Mouse (Mus musculus) small intestine, adult 2 months (tissue): ENCODE results near the gene Cbarp. TPM values are rescaled to one million over a fixed set of nuclear protein-coding genes. Genes with fewer than 3 reads are reported as not detected.

Experiments used
- H3K27ac ChIP-seq: fragments of 200-500 bp; 2 replicates; pipeline ENCODE4 v1.5.1; 2012; ENCODE audit warnings: low read depth, low read length, control low read depth, inconsistent platforms; ENCODE audit not compliant: insufficient read depth
- H3K27me3 ChIP-seq: fragments of 200-500 bp; 2 replicates; pipeline ENCODE4 v1.6.1; 2012; ENCODE audit warnings: mild to moderate bottlenecking, moderate library complexity, low read length, inconsistent platforms; ENCODE audit not compliant: control insufficient read depth, insufficient read depth
- H3K36me3 ChIP-seq: fragments of 200-500 bp; 2 replicates; pipeline ENCODE4 v1.6.1; 2012; ENCODE audit warnings: mild to moderate bottlenecking, low read length, control low read depth, inconsistent platforms; ENCODE audit not compliant: control insufficient read depth, insufficient read depth
- H3K4me1 ChIP-seq: fragments of 200-500 bp; 2 replicates; pipeline ENCODE4 v1.6.1; 2012; ENCODE audit warnings: low read length, inconsistent platforms, mixed read lengths; ENCODE audit not compliant: control insufficient read depth, insufficient read depth, insufficient read length
- H3K4me3 ChIP-seq: fragments of 200-500 bp; 2 replicates; pipeline ENCODE4 v1.5.1; 2012; ENCODE audit warnings: low read depth, mild to moderate bottlenecking, control low read depth, inconsistent platforms, low read length, moderate library complexity
- CTCF ChIP-seq: fragments of 200-500 bp; IDR thresholded peaks from 2 replicates; pipeline ENCODE4 v1.5.1; 2012; ENCODE audit warnings: low read depth, mild to moderate bottlenecking, control low read depth, inconsistent platforms, low read length, moderate library complexity, mixed read lengths; ENCODE audit not compliant: insufficient replicate concordance, insufficient read length; ENCODE audit errors: extremely low read depth
- POLR2A ChIP-seq: fragments of 200-500 bp; IDR thresholded peaks from 2 replicates; pipeline ENCODE4 v1.6.1; 2012; ENCODE audit warnings: low read depth, mild to moderate bottlenecking, control low read depth, inconsistent platforms, low read length, moderate library complexity
- WGBS: fragments of 180-500 bp; shearing (Covaris S2); methylation state at CpG from one replicate; pipeline ENCODE4 v1.1.7; 2018; 5-methylcytosine and 5-hydroxymethylcytosine counted together
- polyA plus RNA-seq: library from polyadenylated mRNA; depleted of rRNA; stranded (reverse); fragments of >200 nt; gene quantifications from 2 replicates; pipeline ENCODE4 v1.2.3, GENCODE M21; 2012; rRNA removed

Gene Cbarp
- polyA plus RNA-seq, 1 experiment: 6.6 TPM

DNA sequence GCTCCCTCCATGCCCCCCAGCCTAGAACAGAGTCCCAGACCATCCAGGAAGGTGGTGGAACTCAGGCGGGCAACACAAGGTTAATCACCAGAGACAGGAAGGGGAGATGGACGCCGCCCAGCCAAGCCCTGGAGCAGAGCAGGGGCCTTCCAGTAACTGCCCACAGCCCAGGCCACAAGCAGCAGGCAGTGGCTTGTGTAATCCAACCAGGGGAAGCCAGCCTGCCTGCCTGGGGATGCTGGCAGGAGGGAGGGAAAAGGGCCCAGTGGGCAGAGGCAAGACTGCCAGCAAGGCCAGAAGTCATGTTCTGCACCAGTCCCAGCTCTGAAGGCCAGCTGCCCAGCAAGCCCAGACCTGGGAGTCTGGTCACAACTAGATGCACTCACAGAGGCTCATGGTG lies 53.8 kb downstream of the Cbarp start:
- no peaks in the 10 kb centered on the region for H3K27me3 ChIP-seq
- H3K27ac ChIP-seq: no peak overlapping the region
- peaks cover 8% of the 10 kb centered on the region for H3K4me1 ChIP-seq
- WGBS: 94% methylated on average over 3 of the region's 3 CpGs
- H3K36me3 ChIP-seq: peaks cover 53% of the 10 kb centered on the region
- no peak overlapping the region for H3K4me3 ChIP-seq
- no peak for TF ChIP-seq POLR2A
- TF ChIP-seq CTCF: no peak

DNA sequence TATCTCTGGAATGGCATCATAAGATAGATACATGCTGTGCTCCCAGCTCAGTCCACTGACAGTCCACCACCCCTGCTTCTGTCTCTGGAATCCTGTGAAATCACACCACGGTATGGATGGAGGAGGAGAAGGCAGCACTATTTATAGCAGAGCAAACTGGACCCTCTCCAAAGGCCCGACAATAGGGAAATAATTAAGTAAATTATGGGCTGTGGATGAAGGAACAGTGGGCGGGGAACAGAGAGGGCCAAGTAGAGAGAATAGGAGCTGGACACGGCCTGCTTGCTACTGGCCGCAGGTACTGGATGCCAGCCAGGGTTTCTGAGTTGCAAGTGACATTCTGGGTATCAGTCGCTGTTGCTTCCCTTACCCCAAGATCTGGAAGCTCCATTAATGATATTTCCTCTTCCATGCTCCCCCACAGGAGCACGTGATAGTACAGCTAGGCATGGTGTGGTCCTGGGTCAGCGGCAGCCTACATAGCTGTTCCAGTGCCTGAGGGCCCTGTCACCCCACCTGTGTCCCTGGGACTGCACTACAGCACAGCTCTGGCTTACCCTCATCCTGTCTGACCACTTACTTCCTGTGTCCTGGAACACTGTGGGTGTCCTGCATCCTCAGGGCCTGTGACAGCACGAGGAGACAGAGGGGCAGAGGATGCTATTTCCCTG lies 55.7 kb downstream of the Cbarp start:
- no peak overlapping the region for H3K27ac ChIP-seq
- H3K36me3 ChIP-seq: peaks cover 66% of the 10 kb centered on the region
- TF ChIP-seq POLR2A (no peak), CTCF (no peak)
- peaks cover 8% of the 10 kb centered on the region for H3K4me1 ChIP-seq
- 40% methylated on average over 9 of the region's 9 CpGs for WGBS
- H3K27me3 ChIP-seq: no peaks in the 10 kb centered on the region
- H3K4me3 ChIP-seq: no peak overlapping the region

DNA sequence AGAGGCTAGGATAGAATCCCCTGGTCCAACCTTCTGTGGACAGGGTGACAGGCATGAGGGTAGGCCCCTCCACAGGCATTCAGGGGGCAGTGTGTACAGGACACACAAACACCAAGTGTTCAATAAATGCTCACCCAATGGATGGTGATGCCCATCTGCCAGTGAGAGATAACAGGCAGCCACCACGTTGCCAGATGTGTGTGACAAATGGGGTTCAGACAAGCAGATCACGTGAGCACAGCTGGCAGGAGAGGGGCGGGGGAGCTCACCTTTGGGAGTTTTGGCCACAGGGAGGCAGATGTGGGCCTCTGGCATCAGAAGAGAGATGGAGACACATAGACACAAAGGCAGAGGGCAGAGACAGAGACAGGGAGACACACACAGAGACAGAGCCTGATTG lies 59.6 kb downstream of the Cbarp start:
- H3K27ac ChIP-seq: no peak overlapping the region
- TF ChIP-seq CTCF: no peak
- no peak for TF ChIP-seq POLR2A
- H3K4me3 ChIP-seq: no peak overlapping the region
- H3K36me3 ChIP-seq: peaks cover 75% of the 10 kb centered on the region
- no peaks in the 10 kb centered on the region for H3K27me3 ChIP-seq
- H3K4me1 ChIP-seq: peaks cover 10% of the 10 kb centered on the region
- 64% methylated on average over 3 of the region's 3 CpGs for WGBS

Other genes starting within 250 kb of the Cbarp start
- gene Cfd, start 250.0 kb downstream of the Cbarp start, polyA plus RNA-seq: 48.6 and 122 TPM in 2 replicates
- 34.8 and 58.1 TPM in 2 replicates for gene Med16, start 231.9 kb downstream of the Cbarp start, polyA plus RNA-seq
- gene Gm26602, start 230.0 kb downstream of the Cbarp start, polyA plus RNA-seq: not detected in 2 replicates
- 3.0 and 5.9 TPM in 2 replicates for gene Kiss1r, start 223.9 kb downstream of the Cbarp start, polyA plus RNA-seq
- 86.4 and 104 TPM in 2 replicates for gene R3hdm4, start 219.6 kb downstream of the Cbarp start, polyA plus RNA-seq
- gene Arid3a, start 213.8 kb downstream of the Cbarp start, polyA plus RNA-seq: 10.7 and 23.9 TPM in 2 replicates
- 34.8 and 44.6 TPM in 2 replicates for gene Wdr18, start 180.7 kb downstream of the Cbarp start, polyA plus RNA-seq
- not detected in 2 replicates for gene Grin3b, start 170.1 kb downstream of the Cbarp start, polyA plus RNA-seq
- 225 and 441 TPM in 2 replicates for gene Tmem259, start 156.5 kb downstream of the Cbarp start, polyA plus RNA-seq
- 49.9 and 72.8 TPM in 2 replicates for gene Cnn2, start 152.3 kb downstream of the Cbarp start, polyA plus RNA-seq
- gene Abca7, start 144.3 kb downstream of the Cbarp start, polyA plus RNA-seq: 18.1 and 33.4 TPM in 2 replicates
- gene Arhgap45, start 124.2 kb downstream of the Cbarp start, polyA plus RNA-seq: 23.2 and 36.8 TPM in 2 replicates
- gene Polr2e, start 101.0 kb downstream of the Cbarp start, polyA plus RNA-seq: 140 and 186 TPM in 2 replicates
- gene Gpx4, start 93.7 kb downstream of the Cbarp start, polyA plus RNA-seq: 388 and 646 TPM in 2 replicates
- 61.2 and 126 TPM in 2 replicates for gene Sbno2, start 35.3 kb downstream of the Cbarp start, polyA plus RNA-seq
- 77.5 and 124 TPM in 2 replicates for gene Stk11, start 25.0 kb downstream of the Cbarp start, polyA plus RNA-seq
- 2,309 and 4,813 TPM in 2 replicates for gene Atp5d, start 2.2 kb downstream of the Cbarp start, polyA plus RNA-seq
- 151 and 372 TPM in 2 replicates for gene Midn, start 7.4 kb upstream of the Cbarp start, polyA plus RNA-seq
- 18.5 and 48.0 TPM in 2 replicates for gene Cirbp, start 25.1 kb upstream of the Cbarp start, polyA plus RNA-seq
- gene 1600002K03Rik, start 32.1 kb upstream of the Cbarp start, polyA plus RNA-seq: 6.8 and 9.0 TPM in 2 replicates
- 1.5 and 1.8 TPM in 2 replicates for gene Efna2, start 38.6 kb upstream of the Cbarp start, polyA plus RNA-seq
- gene Mum1, start 85.6 kb upstream of the Cbarp start, polyA plus RNA-seq: 11.6 and 23.7 TPM in 2 replicates
- 800 and 1,176 TPM in 2 replicates for gene Ndufs7, start 108.3 kb upstream of the Cbarp start, polyA plus RNA-seq
- 13.1 and 55.2 TPM in 2 replicates for gene Gamt, start 120.2 kb upstream of the Cbarp start, polyA plus RNA-seq
- 46.6 and 89.3 TPM in 2 replicates for gene Dazap1, start 120.7 kb upstream of the Cbarp start, polyA plus RNA-seq
- 741 and 887 TPM in 2 replicates for gene Rps15, start 151.6 kb upstream of the Cbarp start, polyA plus RNA-seq
- 0.65 and 0.96 TPM in 2 replicates for gene Apc2, start 155.1 kb upstream of the Cbarp start, polyA plus RNA-seq
- gene 2310011J03Rik, start 179.7 kb upstream of the Cbarp start, polyA plus RNA-seq: 47.4 and 74.1 TPM in 2 replicates
- gene Pcsk4, start 188.7 kb upstream of the Cbarp start, polyA plus RNA-seq: 18.0 and 27.0 TPM in 2 replicates
- 186 and 287 TPM in 2 replicates for gene Reep6, start 189.1 kb upstream of the Cbarp start, polyA plus RNA-seq
- gene Adamtsl5, start 207.6 kb upstream of the Cbarp start, polyA plus RNA-seq: 74.2 and 136 TPM in 2 replicates
- 0.75 and 5.9 TPM in 2 replicates for gene Plk5, start 215.6 kb upstream of the Cbarp start, polyA plus RNA-seq
- 10.3 and 20.6 TPM in 2 replicates for gene Mex3d, start 246.8 kb upstream of the Cbarp start, polyA plus RNA-seq